Mouse (Mus musculus): ENCODE results near the gene Fgd2. TPM values are rescaled to one million over a fixed set of nuclear protein-coding genes. Genes with fewer than 3 reads are reported as not detected.

The Fgd2 gene
- polyA plus RNA-seq (2012; rRNA removed; ENCODE audit: low replicate concordance): 75.4 and 118 TPM in 2 replicates

DNA sequence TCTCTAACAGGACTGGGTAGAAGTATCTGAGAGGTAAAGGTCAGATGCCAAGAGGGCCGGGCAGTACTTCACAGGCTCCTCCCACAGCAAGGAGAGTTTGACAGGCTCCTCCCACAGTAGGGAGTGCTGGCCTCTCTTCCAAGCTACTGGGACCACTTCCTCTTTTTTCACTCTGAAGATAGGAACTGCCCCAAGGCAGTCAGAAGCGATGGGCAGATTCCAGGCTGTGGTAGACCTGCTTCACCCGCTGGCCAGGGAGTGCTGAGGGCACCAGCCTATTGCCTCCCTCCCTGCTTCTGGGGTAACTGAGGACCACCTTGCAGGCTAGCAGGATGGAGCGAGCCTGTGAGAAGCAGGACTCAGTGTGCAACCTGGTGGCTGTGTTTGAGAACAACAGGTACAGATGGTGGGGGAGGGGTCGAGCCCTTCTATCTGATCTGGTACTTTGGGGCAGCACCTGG lies at the start of gene Fgd2:
Gene Fgd2, plus strand, starts transcription at position 154 of the 461 bp plus-strand sequence.

DNA sequence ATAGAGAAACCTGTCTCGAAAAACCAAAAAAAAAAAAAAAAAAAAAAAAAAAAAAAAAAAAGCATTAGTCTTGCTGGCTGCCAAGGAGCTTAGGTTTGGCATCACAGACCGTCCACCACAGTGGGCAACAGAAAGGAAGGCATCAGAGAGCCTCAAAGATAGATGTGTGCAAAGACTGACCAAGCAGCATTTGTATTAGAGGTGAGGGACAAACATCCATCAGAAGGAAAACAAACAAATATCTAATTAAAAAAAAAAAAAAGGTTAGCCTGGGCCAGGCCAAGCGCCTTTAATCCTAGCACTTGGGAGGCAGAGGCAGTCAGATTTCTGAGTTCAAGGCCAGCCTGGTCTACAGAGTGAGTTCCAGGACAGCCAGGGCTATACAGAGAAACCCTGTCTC lies 43.3 kb upstream of the Fgd2 start, which contains the start of gene Pi16:
Gene Pi16, plus strand, starts transcription at position 301 of the 400 bp plus-strand sequence.

DNA sequence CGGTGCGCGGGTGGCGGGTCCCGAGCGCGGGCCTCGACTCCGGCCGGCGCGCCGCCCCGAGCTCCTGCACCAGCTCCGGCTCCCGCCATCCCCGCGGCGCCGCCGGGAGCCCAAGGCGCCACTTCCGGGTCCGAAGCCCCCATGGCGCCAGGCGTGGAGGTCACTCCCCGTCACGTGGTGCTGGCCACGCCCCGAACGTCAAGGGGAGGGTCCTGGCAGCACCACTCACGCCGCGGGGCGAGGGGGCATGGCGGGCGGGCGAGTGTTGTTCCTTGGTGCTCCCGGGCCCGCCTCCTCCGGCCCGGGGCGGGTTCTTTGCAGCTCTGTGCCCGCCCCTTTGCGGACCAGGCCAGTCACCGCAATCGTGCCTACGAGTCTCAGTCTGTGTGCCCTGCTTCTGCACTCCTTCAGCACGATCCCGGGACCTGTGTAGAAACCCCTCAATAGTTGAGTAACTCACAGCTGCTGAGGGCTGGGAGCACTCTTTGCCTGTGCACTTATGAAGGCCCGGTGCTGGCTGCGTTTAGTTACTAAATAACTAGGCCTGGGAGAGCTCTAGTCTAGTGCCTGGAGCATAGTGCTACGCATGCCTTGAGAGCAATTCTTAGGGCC lies 13.0 kb upstream of the Fgd2 start, which contains the start of gene Mtch1:
Gene Mtch1, minus strand, starts transcription at position 290 of the 612 bp plus-strand sequence.

Other genes starting within 250 kb of the Fgd2 start
- 3.8 and 3.9 TPM in 2 replicates for gene Rab44, start 246.8 kb upstream of the Fgd2 start, polyA plus RNA-seq (2012; rRNA removed; ENCODE audit: low replicate concordance)
- gene Cpne5, start 122.7 kb upstream of the Fgd2 start, polyA plus RNA-seq (2012; rRNA removed; ENCODE audit: low replicate concordance): 1.5 and 1.7 TPM in 2 replicates
- gene Ppil1, start 96.7 kb upstream of the Fgd2 start, polyA plus RNA-seq (2012; rRNA removed; ENCODE audit: low replicate concordance): 13.7 and 18.0 TPM in 2 replicates
- gene BC004004, start 92.1 kb upstream of the Fgd2 start, polyA plus RNA-seq (2012; rRNA removed; ENCODE audit: low replicate concordance): 71.5 and 132 TPM in 2 replicates
- 163 and 240 TPM in 2 replicates for gene Pi16, start 43.2 kb upstream of the Fgd2 start, polyA plus RNA-seq (2012; rRNA removed; ENCODE audit: low replicate concordance)
- gene Mtch1, start 13.0 kb upstream of the Fgd2 start, polyA plus RNA-seq (2012; rRNA removed; ENCODE audit: low replicate concordance): 344 and 391 TPM in 2 replicates
- gene Pim1, start 129.8 kb downstream of the Fgd2 start, polyA plus RNA-seq (2012; rRNA removed; ENCODE audit: low replicate concordance): 53.5 and 74.1 TPM in 2 replicates
- gene Gm17657, start 188.7 kb downstream of the Fgd2 start, polyA plus RNA-seq (2012; rRNA removed; ENCODE audit: low replicate concordance): not detected in 2 replicates
- gene Tbc1d22b, start 188.9 kb downstream of the Fgd2 start, polyA plus RNA-seq (2012; rRNA removed; ENCODE audit: low replicate concordance): 17.8 and 21.8 TPM in 2 replicates
- gene Tmem217, start 191.5 kb downstream of the Fgd2 start, polyA plus RNA-seq (2012; rRNA removed; ENCODE audit: low replicate concordance): 0.57 TPM in 1 of 2 replicates, not detected in the other

Data from mammary gland, adult 2 months (tissue).